Mouse (Mus musculus): ENCODE results near the gene Arhgef16.

GRCm38 (mm10) chr4:154239199-154239598 is 62.3 kb downstream of the Arhgef16 start:
- no peak for TF ChIP-seq CTCF (IDR thresholded peaks at IDR 0.05; ENCODE audit: extremely low read depth, insufficient read depth, insufficient read length, insufficient replicate concordance)
- no peak for TF ChIP-seq POLR2A (IDR thresholded peaks at IDR 0.05; ENCODE audit: low read depth, low read length)

Measured in spleen, adult 2 months (tissue).